Mouse (Mus musculus) embryo, embryonic 11 days (tissue): ENCODE measurements around the gene Cmtm6.
"Not testable (repeated sequence)": the region's sequence is repeated elsewhere in the genome, so short reads cannot be mapped to it uniquely, and the experiment has no call there.

Experiments used
- DNase-seq: peaks from one replicate; pipeline ENCODE4 v3.0.0-alpha.2; 2015

Cmtm6 gene

GRCm38 (mm10) chr9:114731011-114731755 lies at the start of gene Cmtm6:
Cmtm6 (plus strand) TSS chr9:114731116.
- peak; percentile 97 for DNase-seq

DNA sequence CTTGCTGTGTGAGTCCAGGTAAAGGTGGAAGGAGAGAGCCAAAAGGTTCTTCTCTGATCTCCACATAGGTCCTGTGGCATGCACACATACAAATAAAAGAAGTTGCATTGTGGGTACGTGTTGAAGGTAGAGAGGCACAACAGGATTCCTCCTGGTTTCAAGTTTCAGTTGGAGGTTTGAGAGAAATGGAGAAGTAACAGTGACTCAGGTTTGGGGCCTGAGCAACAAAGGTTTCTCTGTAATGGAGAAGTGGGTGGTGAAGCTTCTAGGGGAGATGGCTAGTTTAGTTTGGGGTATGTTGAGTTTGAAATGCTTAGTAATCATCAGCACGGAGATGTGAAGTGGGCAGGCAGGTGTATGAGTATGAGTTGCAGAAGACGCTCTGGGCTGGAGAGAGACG lies 48.7 kb upstream of the Cmtm6 start:
- DNase-seq, result no peak

DNA sequence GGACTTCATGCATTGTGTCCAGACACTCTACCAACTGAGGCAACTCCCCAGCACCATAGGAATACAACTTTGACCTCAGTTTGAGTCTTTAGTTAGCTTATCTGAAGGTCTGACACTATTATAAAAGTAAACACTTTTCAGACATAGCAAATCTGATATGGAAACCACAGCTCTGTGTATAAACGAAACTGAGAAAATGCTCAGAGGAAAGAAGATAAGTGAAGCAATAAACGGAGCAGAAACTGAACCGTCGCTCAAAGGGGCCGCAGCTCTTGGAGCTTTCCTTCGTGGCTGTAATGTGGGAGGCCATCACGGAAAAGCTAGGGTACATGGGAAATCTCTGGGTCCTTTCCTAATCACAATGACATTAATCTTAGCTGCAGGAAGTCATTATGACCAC lies 44.7 kb upstream of the Cmtm6 start:
- no peak for DNase-seq

- DNase-seq, result no peak
Observed at GRCm38 (mm10) chr9:114687639-114688038, 43.3 kb upstream of the Cmtm6 start.

- peak; percentile 98 for DNase-seq
Observed at GRCm38 (mm10) chr9:114688252-114688952, 42.5 kb upstream of the Cmtm6 start, which contains the start of gene Dync1li1. Dync1li1 (plus strand) TSS chr9:114688790.

GRCm38 (mm10) chr9:114688953-114689407 lies 41.9 kb upstream of the Cmtm6 start:
- peak; percentile 64 for DNase-seq

- DNase-seq, result peak; percentile 44
Observed at GRCm38 (mm10) chr9:114690119-114690601, 40.8 kb upstream of the Cmtm6 start.

- DNase-seq, result no peak
Observed at GRCm38 (mm10) chr9:114691112-114691511, 39.8 kb upstream of the Cmtm6 start.

- not testable (repeated sequence) for DNase-seq
Observed at GRCm38 (mm10) chr9:114695662-114696061, 35.3 kb upstream of the Cmtm6 start.

GRCm38 (mm10) chr9:114697072-114697471 lies 33.8 kb upstream of the Cmtm6 start:
- DNase-seq, result no peak

DNA sequence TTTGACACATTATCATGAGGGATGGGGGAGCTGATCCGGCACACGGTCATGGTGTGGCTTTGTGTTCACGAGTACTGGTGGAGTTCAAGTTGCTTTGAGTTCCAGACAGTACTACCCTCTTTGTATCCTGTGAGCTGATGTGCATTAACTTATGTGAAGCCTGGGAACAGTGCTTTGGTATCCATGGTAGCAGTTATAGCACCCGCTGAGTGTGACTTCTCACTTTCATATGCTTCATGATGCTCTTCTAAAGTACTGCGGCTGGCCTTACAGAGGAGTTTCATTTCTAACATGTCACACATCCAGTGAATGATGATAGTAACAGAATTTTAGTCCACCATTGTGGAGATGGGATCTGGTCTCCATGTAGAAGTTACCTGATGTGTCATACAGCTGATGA lies 33.0 kb upstream of the Cmtm6 start:
- DNase-seq, result no peak

DNA sequence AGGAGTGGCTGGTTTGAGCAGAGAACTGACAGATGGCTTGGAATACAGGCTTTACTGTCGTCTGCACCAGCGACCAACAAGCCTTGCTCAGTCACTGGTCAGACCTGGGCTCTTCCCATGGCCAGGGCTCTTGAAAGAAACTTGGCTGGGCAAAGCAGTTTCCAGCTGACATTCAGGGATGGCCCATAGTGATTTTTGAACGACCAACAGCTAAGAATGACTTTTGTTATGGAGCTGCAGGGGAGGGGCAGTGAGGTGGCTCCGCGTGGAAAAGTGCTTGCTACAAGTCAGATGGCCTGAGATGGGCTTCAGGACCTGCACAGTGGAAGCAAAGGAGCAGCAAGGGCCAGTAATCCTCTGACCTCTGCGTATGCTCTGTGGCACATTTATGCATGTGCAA lies 31.7 kb upstream of the Cmtm6 start:
- DNase-seq, result no peak

- no peak for DNase-seq
Observed at GRCm38 (mm10) chr9:114699882-114700665, 30.8 kb upstream of the Cmtm6 start.

DNA sequence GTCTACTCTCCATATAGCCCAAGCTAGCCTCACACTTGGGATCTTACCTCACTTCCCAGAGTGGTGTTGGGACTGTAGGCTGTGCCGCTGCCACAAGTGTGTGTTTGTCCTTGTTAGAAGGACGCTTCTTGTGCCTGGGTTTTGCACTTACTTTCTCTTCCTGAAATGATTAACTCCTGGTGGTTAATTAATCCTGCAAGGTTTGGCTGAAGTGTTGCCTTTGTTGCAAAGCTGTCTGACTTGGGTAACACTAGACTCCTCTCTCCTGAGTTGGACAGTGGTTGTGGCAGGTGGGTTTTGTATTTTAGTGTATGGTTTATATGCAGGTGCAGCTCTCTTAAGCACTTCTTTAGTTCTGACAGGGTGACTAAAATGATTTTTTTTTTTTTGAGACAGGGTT lies 29.9 kb upstream of the Cmtm6 start:
- no peak for DNase-seq

DNA sequence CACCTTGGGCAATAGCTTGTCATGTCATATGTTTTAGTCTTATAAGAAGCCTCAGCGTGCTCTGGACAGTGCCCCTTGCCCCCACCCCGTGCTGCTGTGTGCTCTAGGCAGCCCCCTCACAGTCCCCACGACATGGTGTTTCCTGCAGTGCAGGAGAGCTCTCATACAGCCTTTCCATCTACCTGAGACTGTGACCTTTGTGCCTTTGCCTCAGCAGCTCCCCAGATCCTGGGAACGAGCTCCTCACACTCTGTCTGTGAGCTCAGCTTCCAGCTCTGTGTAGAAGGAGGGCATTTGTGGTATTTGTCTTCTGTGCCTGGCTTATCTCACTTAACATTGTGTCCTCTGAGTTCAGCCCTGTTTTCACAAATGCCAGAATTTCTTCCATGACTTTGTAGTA lies 29.0 kb upstream of the Cmtm6 start:
- no peak for DNase-seq

GRCm38 (mm10) chr9:114707805-114708204 lies 23.1 kb upstream of the Cmtm6 start:
- no peak for DNase-seq

GRCm38 (mm10) chr9:114710345-114710744 lies 20.6 kb upstream of the Cmtm6 start:
- peak; percentile 41 for DNase-seq

DNA sequence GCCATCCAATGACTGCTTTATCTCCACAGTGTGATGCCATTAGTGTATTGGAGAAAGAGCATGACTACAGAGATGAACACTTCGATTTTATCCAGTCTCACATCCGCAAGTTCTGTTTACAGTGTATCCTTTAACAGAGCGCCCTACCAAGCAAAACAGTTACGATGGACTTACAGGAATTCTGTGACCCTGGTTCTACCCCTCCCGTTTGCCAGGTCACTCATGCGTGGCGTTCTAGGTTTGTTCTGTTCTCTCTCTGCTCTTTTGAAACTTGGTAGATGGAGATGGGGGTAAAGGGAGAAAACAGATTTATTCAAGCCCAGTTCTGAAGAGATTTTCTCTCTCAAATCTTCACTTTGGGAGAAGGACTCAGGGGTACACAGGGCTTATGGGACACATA lies 17.4 kb upstream of the Cmtm6 start:
- no peak for DNase-seq

GRCm38 (mm10) chr9:114716677-114717331 lies 14.1 kb upstream of the Cmtm6 start:
- DNase-seq, result peak; percentile 19

GRCm38 (mm10) chr9:114727315-114727714 lies 3.6 kb upstream of the Cmtm6 start:
- DNase-seq, result peak; percentile 82

GRCm38 (mm10) chr9:114728432-114728831 lies 2.5 kb upstream of the Cmtm6 start:
- not testable (repeated sequence) for DNase-seq

- no peak for DNase-seq
Observed at GRCm38 (mm10) chr9:114729911-114730805, 758 bp upstream of the Cmtm6 start.
